Mouse (Mus musculus) kidney, adult 18-20 months (tissue): ENCODE measurements at regions not wholly inside any gene's neighbourhood (a gene's known extent, or its start where the extent isn't known, plus 50 kb on each side); places are given as distances from the start of the nearest gene placed in this dataset.

ENCODE experiments used
- DNase-seq: peaks from one replicate; pipeline ENCODE4 v3.0.0; 2021

DNA sequence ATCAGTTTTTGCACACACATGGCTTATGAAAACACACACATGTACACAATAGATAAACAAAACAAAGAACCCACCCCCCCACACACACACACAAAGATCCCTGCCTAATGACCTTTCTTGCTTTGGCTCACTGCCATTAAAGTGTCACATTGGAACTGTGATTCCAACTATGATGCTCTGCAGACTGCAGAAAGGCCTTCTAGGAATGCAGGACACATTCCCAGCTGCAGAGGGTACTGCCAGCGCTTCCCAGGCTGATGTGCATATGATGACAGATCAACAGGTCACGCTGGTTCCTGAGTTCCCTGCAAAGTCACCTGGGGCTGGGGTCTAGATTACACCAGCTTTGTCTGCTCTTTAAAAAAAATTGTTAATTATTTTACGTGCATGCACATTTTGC lies 68.1 kb upstream of the Ppm1j start:
- DNase-seq = no peak

- DNase-seq = peak; percentile 72
These were observed 66.8 kb upstream of the Ppm1j start for GRCm38 (mm10) chr3:104713836-104714631.

DNA sequence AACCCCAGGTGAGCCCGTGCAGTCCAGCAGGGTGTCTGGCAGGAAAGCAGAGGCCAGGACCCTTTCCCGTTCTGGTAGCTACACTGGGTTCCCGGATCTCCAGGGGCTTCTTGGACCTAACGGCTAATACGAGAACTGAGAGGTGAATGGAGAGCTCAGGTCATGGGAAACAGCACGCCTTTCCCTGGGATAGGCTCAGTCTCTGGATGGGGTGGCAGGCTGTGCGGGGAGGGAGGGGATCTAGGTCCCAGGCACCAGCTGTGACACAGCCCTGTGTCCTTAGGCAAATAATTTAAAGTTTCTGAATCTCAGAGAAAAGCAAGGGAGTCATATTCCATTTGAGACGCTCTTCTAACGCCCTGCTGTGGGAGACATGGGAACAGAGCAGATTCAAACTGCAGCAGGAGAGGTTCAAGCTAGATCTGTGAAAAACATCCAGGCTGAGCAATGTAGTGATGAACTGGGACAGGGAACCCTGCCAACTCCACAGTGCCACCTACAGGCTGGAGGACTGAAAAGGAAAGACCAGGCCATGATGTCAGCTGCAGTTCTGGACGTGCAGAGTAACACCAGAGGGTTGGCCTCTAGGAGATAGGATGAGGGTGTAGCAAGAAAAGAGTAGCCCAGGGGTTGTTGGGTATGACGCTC lies 66.1 kb upstream of the Ppm1j start:
- DNase-seq = peak; percentile 44
